Mouse (Mus musculus): ENCODE results near the gene Cd48. TPM values are rescaled to one million over a fixed set of nuclear protein-coding genes. Genes with fewer than 3 reads are reported as not detected.
A peak's percentile ranks its signal among the peaks of the same experiment; 100 is the strongest.

Gene Cd48
- polyA plus RNA-seq, 1 experiment: 5.6 TPM

GRCm38 (mm10) chr1:171647716-171648115 lies 34.1 kb upstream of the Cd48 start:
- 82% methylated on average over 5 of the region's 5 CpGs for WGBS
- Histone ChIP-seq H3K27ac (ENCODE audit: insufficient read depth, low read depth, low read length) (peak overlapping the region; percentile 71), H3K4me1 (ENCODE audit: control insufficient read depth, insufficient read depth, insufficient read length, low read length) (no peaks in the 10 kb centered on the region), H3K4me3 (ENCODE audit: low read depth, low read length) (peak overlapping the region; percentile 45; the same call in 1 of the 2 replicates), H3K27me3 (ENCODE audit: control insufficient read depth, insufficient read depth, low read length) (no peaks in the 10 kb centered on the region), H3K36me3 (ENCODE audit: control insufficient read depth, insufficient read depth, low read length) (no peaks in the 10 kb centered on the region)
- no peak for TF ChIP-seq CTCF (IDR thresholded peaks at IDR 0.05; ENCODE audit: extremely low read depth, insufficient read length, insufficient replicate concordance, low read depth, low read length)
- TF ChIP-seq POLR2A (IDR thresholded peaks at IDR 0.05; ENCODE audit: low read depth, low read length): no peak

- Histone ChIP-seq H3K4me3 (ENCODE audit: low read depth, low read length) (no peak overlapping the region), H3K36me3 (ENCODE audit: control insufficient read depth, insufficient read depth, low read length) (no peaks in the 10 kb centered on the region), H3K27ac (ENCODE audit: insufficient read depth, low read depth, low read length) (peak overlapping the region; percentile 59; the same call in 1 of the 2 replicates), H3K4me1 (ENCODE audit: control insufficient read depth, insufficient read depth, insufficient read length, low read length) (no peaks in the 10 kb centered on the region), H3K27me3 (ENCODE audit: control insufficient read depth, insufficient read depth, low read length) (no peaks in the 10 kb centered on the region)
- no peak for TF ChIP-seq POLR2A (IDR thresholded peaks at IDR 0.05; ENCODE audit: low read depth, low read length)
- no peak for TF ChIP-seq CTCF (IDR thresholded peaks at IDR 0.05; ENCODE audit: extremely low read depth, insufficient read length, insufficient replicate concordance, low read depth, low read length)
- WGBS: 43% methylated on average over 8 of the region's 8 CpGs
These were observed 33.0 kb upstream of the Cd48 start for GRCm38 (mm10) chr1:171648840-171649239.

DNA sequence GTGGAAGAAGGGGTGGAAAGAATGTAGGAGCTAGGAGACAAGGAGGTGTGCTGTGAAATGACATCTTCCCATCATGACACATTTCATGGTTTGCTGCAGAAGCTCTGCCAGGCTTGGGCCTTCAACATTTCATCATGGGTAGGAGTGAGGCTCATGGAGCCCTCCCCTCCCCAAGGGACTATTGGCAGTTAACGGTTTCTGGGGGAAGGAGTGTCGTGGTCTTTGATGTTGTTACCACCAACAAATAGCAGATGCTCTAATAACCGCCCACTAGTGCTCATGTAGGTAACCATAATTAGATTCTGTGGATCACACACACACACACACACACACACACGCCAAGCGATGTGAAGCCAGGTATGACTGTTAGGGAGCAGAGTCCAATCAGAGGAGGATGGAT lies 29.1 kb upstream of the Cd48 start, which contains the start of gene Slamf7:
Gene Slamf7, minus strand, starts transcription at position 302 of the 400 bp plus-strand sequence.
- no peaks in the 10 kb centered on the region for H3K36me3 ChIP-seq (ENCODE audit: control insufficient read depth, insufficient read depth, low read length)
- TF ChIP-seq POLR2A (IDR thresholded peaks at IDR 0.05; ENCODE audit: low read depth, low read length) (no peak), CTCF (IDR thresholded peaks at IDR 0.05; ENCODE audit: extremely low read depth, insufficient read length, insufficient replicate concordance, low read depth, low read length) (no peak)
- no peak within 1 kb of the TSS for H3K27ac ChIP-seq (ENCODE audit: insufficient read depth, low read depth, low read length)
- H3K27me3 ChIP-seq (ENCODE audit: control insufficient read depth, insufficient read depth, low read length): no peaks in the 10 kb centered on the region
- no peak within 1 kb of the TSS for H3K4me3 ChIP-seq (ENCODE audit: low read depth, low read length)
- WGBS: 87% methylated on average over 5 of the region's 5 CpGs
- H3K4me1 ChIP-seq (ENCODE audit: control insufficient read depth, insufficient read depth, insufficient read length, low read length): no peaks in the 10 kb centered on the region

DNA sequence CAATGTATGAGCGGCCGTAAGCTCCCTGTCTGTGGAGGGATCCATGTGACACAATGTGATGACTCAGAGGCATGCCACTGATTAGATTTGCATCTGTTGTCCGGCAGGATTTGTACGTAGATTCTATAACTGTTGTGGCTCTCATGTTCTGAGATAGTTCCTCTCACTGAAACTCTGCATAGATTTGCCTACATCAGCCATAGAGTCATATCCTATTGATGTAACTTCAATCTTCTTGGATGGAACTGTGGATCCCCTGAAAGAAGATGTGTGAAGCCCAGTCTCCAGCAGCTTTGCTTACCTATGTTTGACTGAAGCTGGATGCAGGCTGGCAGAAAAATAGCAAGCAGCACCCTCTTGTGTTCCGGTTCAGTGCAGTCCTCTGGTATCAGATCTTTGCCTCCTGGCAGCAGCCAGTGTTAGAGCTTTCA lies 23.2 kb upstream of the Cd48 start:
- no peaks in the 10 kb centered on the region for H3K36me3 ChIP-seq (ENCODE audit: control insufficient read depth, insufficient read depth, low read length)
- WGBS: 49% methylated on average over 5 of the region's 5 CpGs
- no peaks in the 10 kb centered on the region for H3K27me3 ChIP-seq (ENCODE audit: control insufficient read depth, insufficient read depth, low read length)
- H3K4me1 ChIP-seq (ENCODE audit: control insufficient read depth, insufficient read depth, insufficient read length, low read length): no peaks in the 10 kb centered on the region
- no peak overlapping the region for H3K27ac ChIP-seq (ENCODE audit: insufficient read depth, low read depth, low read length)
- H3K4me3 ChIP-seq (ENCODE audit: low read depth, low read length): no peak overlapping the region
- TF ChIP-seq POLR2A (IDR thresholded peaks at IDR 0.05; ENCODE audit: low read depth, low read length): no peak
- TF ChIP-seq CTCF (IDR thresholded peaks at IDR 0.05; ENCODE audit: extremely low read depth, insufficient read length, insufficient replicate concordance, low read depth, low read length): no peak

- Histone ChIP-seq H3K27me3 (ENCODE audit: control insufficient read depth, insufficient read depth, low read length) (no peaks in the 10 kb centered on the region), H3K36me3 (ENCODE audit: control insufficient read depth, insufficient read depth, low read length) (no peaks in the 10 kb centered on the region), H3K4me3 (ENCODE audit: low read depth, low read length) (no peak overlapping the region), H3K4me1 (ENCODE audit: control insufficient read depth, insufficient read depth, insufficient read length, low read length) (no peaks in the 10 kb centered on the region), H3K27ac (ENCODE audit: insufficient read depth, low read depth, low read length) (no peak overlapping the region)
- TF ChIP-seq CTCF (IDR thresholded peaks at IDR 0.05; ENCODE audit: extremely low read depth, insufficient read length, insufficient replicate concordance, low read depth, low read length) (no peak), POLR2A (IDR thresholded peaks at IDR 0.05; ENCODE audit: low read depth, low read length) (no peak)
- 74% methylated on average over 1 of the region's 1 CpGs for WGBS
These were observed 21.4 kb upstream of the Cd48 start for GRCm38 (mm10) chr1:171660423-171660822.

DNA sequence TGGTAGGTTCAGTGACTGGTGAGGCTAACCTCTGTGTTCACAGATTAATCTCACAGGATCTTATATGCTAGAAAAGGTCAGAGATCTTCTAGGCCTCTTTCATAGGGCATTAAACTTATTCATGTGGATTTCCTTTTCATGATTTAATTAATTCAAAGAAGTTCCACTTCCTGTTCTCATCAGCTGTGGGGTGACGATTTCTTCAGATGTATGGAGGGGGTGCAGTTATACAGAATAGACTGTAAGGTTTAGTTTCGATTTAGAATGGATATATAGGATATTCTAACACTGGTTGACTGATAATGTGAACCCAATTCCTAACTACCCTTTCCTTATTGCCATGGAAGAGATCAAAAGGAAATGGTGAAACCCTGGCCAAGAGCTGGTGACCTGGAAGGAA lies 20.3 kb upstream of the Cd48 start:
- Histone ChIP-seq H3K27ac (ENCODE audit: insufficient read depth, low read depth, low read length) (no peak overlapping the region), H3K36me3 (ENCODE audit: control insufficient read depth, insufficient read depth, low read length) (no peaks in the 10 kb centered on the region), H3K4me3 (ENCODE audit: low read depth, low read length) (no peak overlapping the region), H3K27me3 (ENCODE audit: control insufficient read depth, insufficient read depth, low read length) (no peaks in the 10 kb centered on the region), H3K4me1 (ENCODE audit: control insufficient read depth, insufficient read depth, insufficient read length, low read length) (no peaks in the 10 kb centered on the region)
- TF ChIP-seq POLR2A (IDR thresholded peaks at IDR 0.05; ENCODE audit: low read depth, low read length) (no peak), CTCF (IDR thresholded peaks at IDR 0.05; ENCODE audit: extremely low read depth, insufficient read length, insufficient replicate concordance, low read depth, low read length) (no peak)
- WGBS: 63% methylated on average over 2 of the region's 2 CpGs

DNA sequence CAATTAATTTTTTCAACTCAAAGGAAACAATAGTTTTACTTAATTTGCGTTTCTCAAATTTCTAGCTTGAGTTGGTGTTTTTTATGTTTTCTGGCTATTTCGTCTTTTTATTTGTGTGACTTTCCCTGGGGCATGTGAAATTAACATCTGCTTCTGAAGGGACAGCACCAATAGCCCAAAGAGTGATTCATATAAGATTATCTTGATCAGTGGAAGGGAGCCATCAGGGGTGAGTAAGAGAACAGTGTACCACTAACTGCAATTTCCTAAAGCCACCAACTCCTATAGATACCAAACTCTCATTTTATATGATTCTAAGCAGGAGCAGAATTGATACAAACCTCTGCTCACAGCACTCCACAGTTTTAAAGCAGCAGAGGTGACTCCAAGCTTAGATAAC lies 18.1 kb upstream of the Cd48 start:
- Histone ChIP-seq H3K4me1 (ENCODE audit: control insufficient read depth, insufficient read depth, insufficient read length, low read length) (no peaks in the 10 kb centered on the region), H3K27me3 (ENCODE audit: control insufficient read depth, insufficient read depth, low read length) (no peaks in the 10 kb centered on the region), H3K36me3 (ENCODE audit: control insufficient read depth, insufficient read depth, low read length) (no peaks in the 10 kb centered on the region), H3K27ac (ENCODE audit: insufficient read depth, low read depth, low read length) (no peak overlapping the region), H3K4me3 (ENCODE audit: low read depth, low read length) (no peak overlapping the region)
- TF ChIP-seq POLR2A (IDR thresholded peaks at IDR 0.05; ENCODE audit: low read depth, low read length) (no peak), CTCF (IDR thresholded peaks at IDR 0.05; ENCODE audit: extremely low read depth, insufficient read length, insufficient replicate concordance, low read depth, low read length) (no peak)
- WGBS: 83% methylated on average over 2 of the region's 2 CpGs

All from small intestine, adult 2 months (tissue).